Mouse (Mus musculus): ENCODE results near the gene Kcnt2. TPM values are rescaled to one million over a fixed set of nuclear protein-coding genes. Genes with fewer than 3 reads are reported as not detected.

The Kcnt2 gene
- total RNA-seq, 2 experiments from 2014 or later: 0.45 to 0.47 TPM

DNA sequence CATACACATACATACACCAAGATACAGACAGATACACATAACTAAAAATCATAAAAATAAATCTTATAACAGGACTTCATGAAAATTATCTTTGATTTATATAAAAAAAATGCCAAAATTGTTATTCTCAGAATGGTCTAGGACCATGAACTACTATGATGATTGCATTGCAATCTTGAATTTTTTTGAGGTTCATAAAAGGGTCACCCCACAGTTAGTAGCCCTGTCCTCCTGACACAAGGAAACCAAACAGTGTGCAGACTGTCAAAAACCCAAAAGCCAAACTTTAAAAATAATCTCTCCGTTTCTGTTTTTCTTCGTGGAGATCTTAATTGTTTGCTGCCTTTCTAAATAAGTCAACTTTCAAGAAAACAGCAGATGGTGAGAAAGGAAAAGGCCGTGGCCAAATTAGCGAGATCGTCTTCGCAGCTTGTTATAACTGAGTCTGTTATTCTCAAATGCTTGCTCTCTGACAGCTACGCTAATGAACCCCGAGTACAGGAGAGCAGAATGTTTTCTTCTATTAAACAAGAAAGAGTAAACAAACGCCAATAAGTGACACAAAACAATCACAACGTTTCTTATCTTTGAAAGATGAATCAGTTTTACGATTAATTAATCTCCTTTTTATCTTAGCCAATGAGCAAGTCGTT, 414.9 kb downstream of the Kcnt2 start:
- no peak for DNase-seq
- intact Hi-C loops (cut with DNase I; ENCODE audit: low total_unique reads): no loop called here

DNA sequence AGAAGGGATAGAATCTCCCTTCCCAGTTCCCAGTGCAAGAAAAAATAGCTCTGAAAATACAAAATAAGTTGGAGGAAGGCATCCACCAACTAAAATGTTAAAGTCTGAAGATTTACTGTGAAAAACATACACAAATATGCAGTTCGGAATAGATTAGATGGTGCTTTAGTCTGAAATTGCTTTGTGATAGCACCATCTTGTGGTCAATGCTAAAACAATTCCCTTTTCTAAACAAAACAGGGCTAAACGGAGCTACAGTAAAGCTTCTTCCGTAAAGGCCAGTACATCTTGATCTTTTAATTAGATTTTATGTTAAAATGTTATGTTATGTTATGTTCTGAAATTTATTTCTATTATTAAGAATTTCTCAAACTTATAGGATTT, 415.4 kb downstream of the Kcnt2 start:
- intact Hi-C loops (cut with DNase I; ENCODE audit: low total_unique reads): no loop called here
- DNase-seq: no peak

Other genes with a start within 250 kb of the Kcnt2 start
- gene Cfh, start 62.4 kb upstream of the Kcnt2 start, total RNA-seq (2021): 1 to 10 TPM; 4.6 to 6.1 TPM

Measured in gastrocnemius, postnatal 14 days (tissue).